Comparison of ENCODE assay signal across 21 mouse cellular contexts in the genomic region with DNA sequence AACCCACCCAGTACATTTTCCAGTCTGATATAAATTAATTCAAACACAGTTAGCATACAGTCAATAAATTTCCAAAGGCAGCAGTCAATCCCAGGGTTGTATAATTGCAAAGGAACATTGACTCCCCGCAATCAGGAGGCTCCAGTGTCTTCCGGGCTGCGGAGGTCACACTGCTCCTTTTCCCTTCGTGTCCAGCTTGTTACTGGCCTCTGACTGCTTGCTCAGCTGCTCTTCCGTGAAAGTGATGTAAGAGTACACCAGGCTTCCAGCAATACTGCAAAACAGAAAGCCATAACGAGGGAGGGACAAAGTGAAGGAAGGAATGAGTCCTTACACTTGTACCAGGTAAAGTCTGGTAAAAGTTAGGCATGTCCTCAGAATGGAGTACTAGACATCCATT. TPM values are rescaled to one million over a fixed set of nuclear protein-coding genes. Genes with fewer than 3 reads are reported as not detected.
DNase-seq lines count a peak whose midpoint lies in the region; ATAC-seq and TF ChIP-seq lines count a peak whose summit lies in the region.
"Had no signal": no experiment of that assay in that cellular context is flagged by ENCODE, and none has a peak within 500 bp of the region (broad histone marks: within the 10 kb centered on the region; RNA-seq: fewer than 3 reads in every experiment).

No protein-coding gene starts in this region.

- no peak overlapping the region for H3K9ac ChIP-seq in kidney, embryonic 14.5 days (ENCODE audit: low read depth, low read length)
- H3K9ac ChIP-seq in stomach, embryonic 16.5 days (ENCODE audit: low read length), result no peak overlapping the region
- no peak overlapping the region for H3K9ac ChIP-seq in stomach, postnatal 0 days (ENCODE audit: low read length)
- H3K9ac ChIP-seq: embryonic facial prominence, embryonic 15.5 days; hindbrain, embryonic 12.5 days had no signal

- DNase-seq in kidney, postnatal 10 days, result no peak
- DNase-seq in layer of hippocampus, adult 2 months (ENCODE audit: low spot score in 2 of 2), result no peak
- no peak for DNase-seq in layer of hippocampus, postnatal 10 days (ENCODE audit: low spot score in 2 of 2)
- no peak for DNase-seq in stomach, postnatal 0 days (ENCODE audit: low spot score)
- DNase-seq in left cerebral cortex, adult 2 months (ENCODE audit: extremely low spot score in 1 of 2, low spot score in 2 of 2), result no peak
- DNase-seq: adrenal gland, adult 8-10 months; cerebellum, adult 11 months; cerebellum, adult 8-10 months; embryo, embryonic 11 days; gastrocnemius, postnatal 10 days; heart, postnatal 10 days; heart, postnatal 4 days had no signal

- intact Hi-C loops in left cerebral cortex, adult 2 months (cut with DNase I), result no loop called here

- H3K4me3 ChIP-seq in kidney, embryonic 14.5 days (ENCODE audit: low read length), result no peak overlapping the region
- no peak overlapping the region for H3K4me3 ChIP-seq in layer of hippocampus, adult 2 months
- H3K4me3 ChIP-seq in stomach, embryonic 16.5 days (replicated peaks; ENCODE audit: low read length), result no peak overlapping the region
- H3K4me3 ChIP-seq in stomach, postnatal 0 days (ENCODE audit: low read depth, low read length), result no peak overlapping the region
- no peak overlapping the region for H3K4me3 ChIP-seq in left cerebral cortex, adult 2 months
- H3K4me3 ChIP-seq: embryonic facial prominence, embryonic 15.5 days; erythroblast, embryonic 14.5 days; forebrain, embryonic 10.5 days; heart, embryonic 10.5 days; hindbrain, embryonic 12.5 days had no signal

- no peak overlapping the region for H3K4me2 ChIP-seq in kidney, embryonic 14.5 days (replicated peaks; ENCODE audit: low read depth, low read length)
- no peak overlapping the region for H3K4me2 ChIP-seq in stomach, embryonic 16.5 days (ENCODE audit: low read depth, low read length)
- H3K4me2 ChIP-seq in stomach, postnatal 0 days (replicated peaks; ENCODE audit: low read depth), result no peak overlapping the region
- H3K4me2 ChIP-seq: embryonic facial prominence, embryonic 15.5 days; hindbrain, embryonic 12.5 days had no signal

- 33% methylated on average over 6 of the region's 6 CpGs for WGBS in kidney, embryonic 14.5 days
- WGBS in stomach, embryonic 16.5 days, result 56% methylated on average over 6 of the region's 6 CpGs
- 55% methylated on average over 6 of the region's 6 CpGs for WGBS in stomach, postnatal 0 days

- peaks cover 13% of the 10 kb centered on the region; the same call in 1 of the 2 replicates for H3K36me3 ChIP-seq in kidney, embryonic 14.5 days (ENCODE audit: control insufficient read depth, insufficient read depth, low read length)
- no peaks in the 10 kb centered on the region for H3K36me3 ChIP-seq in stomach, embryonic 16.5 days (ENCODE audit: control insufficient read depth, insufficient read depth, low read length)
- H3K36me3 ChIP-seq in stomach, postnatal 0 days (ENCODE audit: control insufficient read depth, insufficient read depth, low read length), result peaks cover 12% of the 10 kb centered on the region

- H3K27ac ChIP-seq in kidney, embryonic 14.5 days (ENCODE audit: low read depth, low read length), result no peak overlapping the region
- H3K27ac ChIP-seq in layer of hippocampus, adult 2 months, result peak overlapping the region; percentile 18; the same call in 1 of the 2 replicates
- H3K27ac ChIP-seq in stomach, embryonic 16.5 days (ENCODE audit: low read length), result peak overlapping the region; percentile 43; the same call in 1 of the 2 replicates
- no peak overlapping the region for H3K27ac ChIP-seq in stomach, postnatal 0 days (replicated peaks)
- no peak overlapping the region for H3K27ac ChIP-seq in left cerebral cortex, adult 2 months
- H3K27ac ChIP-seq: embryonic facial prominence, embryonic 15.5 days; forebrain, embryonic 10.5 days; heart, embryonic 10.5 days; hindbrain, embryonic 12.5 days had no signal

- ATAC-seq in kidney, embryonic 14.5 days (ENCODE audit: low FRiP score, low TSS enrichment), result peak; percentile 81; the same call in 1 of the 2 replicates
- ATAC-seq in stomach, embryonic 16.5 days (ENCODE audit: insufficient read depth, low FRiP score), result no peak
- ATAC-seq in stomach, postnatal 0 days (ENCODE audit: low FRiP score, low TSS enrichment), result no peak
- ATAC-seq: forebrain, embryonic 14.5 days; hindbrain, embryonic 16.5 days had no signal

- H3K4me1 ChIP-seq in kidney, embryonic 14.5 days (ENCODE audit: control insufficient read depth, insufficient read depth, low read length), result no peaks in the 10 kb centered on the region
- peaks cover 7% of the 10 kb centered on the region for H3K4me1 ChIP-seq in stomach, embryonic 16.5 days (ENCODE audit: control insufficient read depth, insufficient read depth, low read length)
- 0 out of 2 replicates have a peak, but pooled peaks cover 2% of the 10 kb centered on the region for H3K4me1 ChIP-seq in stomach, postnatal 0 days (replicated peaks; ENCODE audit: control insufficient read depth, insufficient read depth)
- H3K4me1 ChIP-seq: forebrain, embryonic 10.5 days; hindbrain, embryonic 12.5 days had no signal

- no peaks in the 10 kb centered on the region for H3K9me3 ChIP-seq in kidney, embryonic 14.5 days (ENCODE audit: control insufficient read depth, low read length)
- no peaks in the 10 kb centered on the region for H3K9me3 ChIP-seq in stomach, embryonic 16.5 days (replicated peaks; ENCODE audit: control insufficient read depth, low read length)
- H3K9me3 ChIP-seq in stomach, postnatal 0 days (ENCODE audit: control insufficient read depth, low read length), result no peaks in the 10 kb centered on the region
- H3K9me3 ChIP-seq: embryonic facial prominence, embryonic 15.5 days; forebrain, embryonic 10.5 days; heart, embryonic 10.5 days; hindbrain, embryonic 12.5 days had no signal

- no peak for TF ChIP-seq CTCF in layer of hippocampus, adult 2 months (conservative IDR thresholded peaks at IDR 0.05)
- no peak for TF ChIP-seq CTCF in stomach, postnatal 0 days (IDR thresholded peaks at IDR 0.05; ENCODE audit: low read depth)
- TF ChIP-seq CTCF in left cerebral cortex, adult 2 months (IDR thresholded peaks at IDR 0.05), result no peak

- no peak for TF ChIP-seq EP300 in stomach, postnatal 0 days (optimal IDR thresholded peaks at IDR 0.05)

- H3K27me3 ChIP-seq in kidney, embryonic 14.5 days (ENCODE audit: control insufficient read depth, insufficient read depth, low read length), result no peaks in the 10 kb centered on the region
- H3K27me3 ChIP-seq in stomach, embryonic 16.5 days (ENCODE audit: control insufficient read depth, insufficient read depth, low read length), result no peaks in the 10 kb centered on the region
- H3K27me3 ChIP-seq in stomach, postnatal 0 days (ENCODE audit: control insufficient read depth, insufficient read depth, low read length), result no peaks in the 10 kb centered on the region
- H3K27me3 ChIP-seq: embryonic facial prominence, embryonic 15.5 days; hindbrain, embryonic 12.5 days had no signal

RNA-seq across cellular contexts. Expression of a gene that starts 41.5 kb away (rescaled TPM):
- polyA plus RNA-seq in kidney, embryonic 14.5 days (2014; fragmentation: Nextera tagmentation; extraction: Ambion mirVana), result 7.2 and 11.8 TPM in 2 replicates
- 10 to 100 TPM; 11.4 to 12.2 TPM for total RNA-seq in layer of hippocampus, adult 2 months (2021)
- total RNA-seq in layer of hippocampus, postnatal 10 days (2021), result 10 to 100 TPM; 14.7 to 17.2 TPM
- 6.9 and 9.0 TPM in 2 replicates for polyA plus RNA-seq in stomach, embryonic 16.5 days (2015; fragmentation: Nextera tagmentation; extraction: Ambion mirVana)
- 5.8 and 7.6 TPM in 2 replicates for polyA plus RNA-seq in stomach, postnatal 0 days (2015; fragmentation: Nextera tagmentation; extraction: Ambion mirVana)
- 10 to 100 TPM; 12.7 to 12.8 TPM for total RNA-seq in left cerebral cortex, adult 2 months (2021)

RNA-seq across cellular contexts. Expression of a gene that starts 59.2 kb away (rescaled TPM):
- 3.2 and 4.9 TPM in 2 replicates for polyA plus RNA-seq in kidney, embryonic 14.5 days (2014; fragmentation: Nextera tagmentation; extraction: Ambion mirVana)
- total RNA-seq in layer of hippocampus, adult 2 months (2021), result 10 to 100 TPM; 13.9 to 15.8 TPM
- total RNA-seq in layer of hippocampus, postnatal 10 days (2021), result 10 to 100 TPM in 1 of 2 experiments, 1 to 10 TPM in 1; 9.3 to 10.9 TPM
- polyA plus RNA-seq in stomach, embryonic 16.5 days (2015; fragmentation: Nextera tagmentation; extraction: Ambion mirVana), result 1.9 and 2.6 TPM in 2 replicates
- polyA plus RNA-seq in stomach, postnatal 0 days (2015; fragmentation: Nextera tagmentation; extraction: Ambion mirVana), result 0.25 and 0.28 TPM in 2 replicates
- total RNA-seq in left cerebral cortex, adult 2 months (2021), result 10 to 100 TPM; 15.8 to 17.1 TPM

RNA-seq across cellular contexts. Expression of a gene that starts 59.3 kb away (rescaled TPM):
- 38.9 and 54.5 TPM in 2 replicates for polyA plus RNA-seq in kidney, embryonic 14.5 days (2014; fragmentation: Nextera tagmentation; extraction: Ambion mirVana)
- 10 to 100 TPM; 51.5 to 55.3 TPM for total RNA-seq in layer of hippocampus, adult 2 months (2021)
- total RNA-seq in layer of hippocampus, postnatal 10 days (2021), result 10 to 100 TPM; 45.8 to 53.8 TPM
- polyA plus RNA-seq in stomach, embryonic 16.5 days (2015; fragmentation: Nextera tagmentation; extraction: Ambion mirVana), result 33.6 and 39.6 TPM in 2 replicates
- polyA plus RNA-seq in stomach, postnatal 0 days (2015; fragmentation: Nextera tagmentation; extraction: Ambion mirVana), result 24.8 and 31.1 TPM in 2 replicates
- 10 to 100 TPM; 44.9 to 45.6 TPM for total RNA-seq in left cerebral cortex, adult 2 months (2021)

Comparison
In these comparisons a context has a peak if more than half of its experiments do, and no peak if none do; other contexts are left out.
1. H3K27ac ChIP-seq: peak in layer of hippocampus, adult 2 months (single experiment) and stomach, embryonic 16.5 days (single experiment); none in kidney, embryonic 14.5 days (single experiment), stomach, postnatal 0 days (single experiment) and left cerebral cortex, adult 2 months (single experiment).